Mouse (Mus musculus): ENCODE measurements at regions not wholly inside any gene's neighbourhood (a gene's known extent, or its start where the extent isn't known, plus 50 kb on each side); places are given as distances from the start of the nearest gene placed in this dataset.
"Not testable (repeated sequence)": the region's sequence is repeated elsewhere in the genome, so short reads cannot be mapped to it uniquely, and the experiment has no call there.

GRCm38 (mm10) chr3:65608385-65608784 lies 57.6 kb upstream of the Lekr1 start:
- H3K36me3 ChIP-seq (ENCODE audit: insufficient read depth, low read length), result no peaks in the 10 kb centered on the region
- H3K9ac ChIP-seq (replicated peaks; ENCODE audit: low read depth), result no peak overlapping the region
- no peak overlapping the region for H3K4me2 ChIP-seq (replicated peaks; ENCODE audit: low read depth, low read length)
- whole genome bisulfite sequencing, result 32% methylated on average over 5 of the region's 5 CpGs
- peaks cover 8% of the 10 kb centered on the region; the same call in 1 of the 2 replicates for H3K4me1 ChIP-seq (ENCODE audit: insufficient read depth, low read depth, low read length)
- peak; percentile 20; the same call in 1 of the 2 replicates for ATAC-seq
- no peak overlapping the region for H3K4me3 ChIP-seq (ENCODE audit: low read depth, low read length)
- no peaks in the 10 kb centered on the region for H3K9me3 ChIP-seq (ENCODE audit: low read length)
- no peaks in the 10 kb centered on the region for H3K27me3 ChIP-seq (replicated peaks; ENCODE audit: insufficient read depth, low read length)
- TF ChIP-seq EP300 (IDR thresholded peaks at IDR 0.05), result no peak
- no peak for TF ChIP-seq CTCF (IDR thresholded peaks at IDR 0.05)
- H3K27ac ChIP-seq (ENCODE audit: low read length), result no peak overlapping the region
- peak; percentile 32 for DNase-seq (ENCODE audit: low spot score)

- Histone ChIP-seq H3K9ac (replicated peaks; ENCODE audit: low read depth) (no peak overlapping the region), H3K36me3 (ENCODE audit: insufficient read depth, low read length) (no peaks in the 10 kb centered on the region), H3K27me3 (replicated peaks; ENCODE audit: insufficient read depth, low read length) (no peaks in the 10 kb centered on the region), H3K4me2 (replicated peaks; ENCODE audit: low read depth, low read length) (no peak overlapping the region), H3K9me3 (ENCODE audit: low read length) (no peaks in the 10 kb centered on the region), H3K27ac (ENCODE audit: low read length) (no peak overlapping the region), H3K4me1 (ENCODE audit: insufficient read depth, low read depth, low read length) (peaks cover 8% of the 10 kb centered on the region; the same call in 1 of the 2 replicates), H3K4me3 (ENCODE audit: low read depth, low read length) (no peak overlapping the region)
- WGBS, result 45% methylated on average over 3 of the region's 3 CpGs
- DNase-seq (ENCODE audit: low spot score), result no peak
- no peak for ATAC-seq
- TF ChIP-seq CTCF (IDR thresholded peaks at IDR 0.05) (no peak), EP300 (IDR thresholded peaks at IDR 0.05) (no peak)
Measured at GRCm38 (mm10) chr3:65611712-65612111, 54.3 kb upstream of the Lekr1 start.

- H3K4me3 ChIP-seq (ENCODE audit: low read depth, low read length), result no peak overlapping the region
- peaks cover 8% of the 10 kb centered on the region; the same call in 1 of the 2 replicates for H3K4me1 ChIP-seq (ENCODE audit: insufficient read depth, low read depth, low read length)
- H3K27me3 ChIP-seq (replicated peaks; ENCODE audit: insufficient read depth, low read length), result no peaks in the 10 kb centered on the region
- DNase-seq (ENCODE audit: low spot score) (peak; percentile 62), ATAC-seq (peak; percentile 63)
- H3K9me3 ChIP-seq (ENCODE audit: low read length), result no peaks in the 10 kb centered on the region
- peak overlapping the region; percentile 64 for H3K27ac ChIP-seq (ENCODE audit: low read length)
- H3K36me3 ChIP-seq (ENCODE audit: insufficient read depth, low read length), result no peaks in the 10 kb centered on the region
- H3K9ac ChIP-seq (replicated peaks; ENCODE audit: low read depth), result no peak overlapping the region
- WGBS, result 32% methylated on average over 6 of the region's 6 CpGs
- H3K4me2 ChIP-seq (replicated peaks; ENCODE audit: low read depth, low read length), result peak overlapping the region; percentile 8; the same call in 1 of the 2 replicates
- no peak for TF ChIP-seq CTCF (IDR thresholded peaks at IDR 0.05)
- peak; percentile 42; the same call in 1 of the 2 replicates for TF ChIP-seq EP300 (IDR thresholded peaks at IDR 0.05)
Measured at GRCm38 (mm10) chr3:65612387-65612786, 53.6 kb upstream of the Lekr1 start.

- WGBS, result 39% methylated on average over 6 of the region's 6 CpGs
- peaks cover 8% of the 10 kb centered on the region; the same call in 1 of the 2 replicates for H3K4me1 ChIP-seq (ENCODE audit: insufficient read depth, low read depth, low read length)
- H3K9ac ChIP-seq (replicated peaks; ENCODE audit: low read depth), result no peak overlapping the region
- no peak overlapping the region for H3K4me3 ChIP-seq (ENCODE audit: low read depth, low read length)
- DNase-seq (ENCODE audit: low spot score), result peak; percentile 43
- no peaks in the 10 kb centered on the region for H3K9me3 ChIP-seq (ENCODE audit: low read length)
- H3K36me3 ChIP-seq (ENCODE audit: insufficient read depth, low read length), result no peaks in the 10 kb centered on the region
- peak overlapping the region; percentile 64 for H3K27ac ChIP-seq (ENCODE audit: low read length)
- H3K4me2 ChIP-seq (replicated peaks; ENCODE audit: low read depth, low read length), result peak overlapping the region; percentile 8; the same call in 1 of the 2 replicates
- H3K27me3 ChIP-seq (replicated peaks; ENCODE audit: insufficient read depth, low read length), result no peaks in the 10 kb centered on the region
- TF ChIP-seq CTCF (IDR thresholded peaks at IDR 0.05), result no peak
- TF ChIP-seq EP300 (IDR thresholded peaks at IDR 0.05), result peak; percentile 93
- peak; percentile 80 for ATAC-seq
Measured at GRCm38 (mm10) chr3:65612968-65613367, 53.1 kb upstream of the Lekr1 start.

GRCm38 (mm10) chr3:65614901-65615300 lies 51.1 kb upstream of the Lekr1 start:
- H3K9me3 ChIP-seq (ENCODE audit: low read length); ATAC-seq: not testable (repeated sequence)
- 91% methylated on average over 4 of the region's 8 CpGs for WGBS

More at GRCm38 (mm10) chr3:65614901-65615300, 51.1 kb upstream of the Lekr1 start:
- not testable (repeated sequence) for H3K4me1 ChIP-seq (ENCODE audit: insufficient read depth, low read depth, low read length); H3K9ac ChIP-seq (replicated peaks; ENCODE audit: low read depth); H3K36me3 ChIP-seq (ENCODE audit: insufficient read depth, low read length); DNase-seq (ENCODE audit: low spot score); H3K4me3 ChIP-seq (ENCODE audit: low read depth, low read length); H3K27ac ChIP-seq (ENCODE audit: low read length); H3K4me2 ChIP-seq (replicated peaks; ENCODE audit: low read depth, low read length); H3K27me3 ChIP-seq (replicated peaks; ENCODE audit: insufficient read depth, low read length)

Measured in lung, postnatal 0 days (tissue).